Comparison of ENCODE assay signal across 8 mouse cellular contexts in genomic region chr9:120492010-120492399, GRCm38 (mm10). TPM values are rescaled to one million over a fixed set of nuclear protein-coding genes. Genes with fewer than 3 reads are reported as not detected.
DNase-seq lines count a peak whose midpoint lies in the region; ATAC-seq and TF ChIP-seq lines count a peak whose summit lies in the region.

Gene Eif1b, plus strand, starts transcription at chr9:120492232.

- no peaks in the 10 kb centered on the region for H3K9me3 ChIP-seq in lung, embryonic 14.5 days (ENCODE audit: low read depth, low read length)
- no peaks in the 10 kb centered on the region for H3K9me3 ChIP-seq in lung, postnatal 0 days (ENCODE audit: low read length)

- peak within 1 kb of the TSS; percentile 100 for H3K4me3 ChIP-seq in lung, embryonic 14.5 days (ENCODE audit: low read depth, low read length)
- H3K4me3 ChIP-seq in lung, postnatal 0 days (ENCODE audit: low read depth, low read length) = peak within 1 kb of the TSS; percentile 97

- peak; percentile 51 for ATAC-seq in lung, embryonic 14.5 days (ENCODE audit: insufficient read depth)
- ATAC-seq in inflammation-experienced regulatory T-cells, adult 6 months = peak; percentile 51
- ATAC-seq in lung, postnatal 0 days = peak; percentile 52

- peak within 1 kb of the TSS; percentile 94 for H3K27ac ChIP-seq in lung, embryonic 14.5 days (ENCODE audit: low read depth)
- peak within 1 kb of the TSS; percentile 91 for H3K27ac ChIP-seq in lung, postnatal 0 days (ENCODE audit: low read length)

- 2% methylated on average over 19 of the region's 19 CpGs for WGBS in lung, embryonic 14.5 days
- under 1% methylated on average over 19 of the region's 19 CpGs for WGBS in lung, postnatal 0 days

- intact Hi-C loops in gastrocnemius, postnatal 14 days (cut with DNase I; ENCODE audit: low total_unique reads) = no loop called here

- peak within 1 kb of the TSS; percentile 100 for H3K9ac ChIP-seq in lung, embryonic 14.5 days
- peak within 1 kb of the TSS; percentile 96 for H3K9ac ChIP-seq in lung, postnatal 0 days (replicated peaks; ENCODE audit: low read depth)

- TF ChIP-seq EP300 in lung, postnatal 0 days (IDR thresholded peaks at IDR 0.05) = no peak

- H3K27me3 ChIP-seq in lung, embryonic 14.5 days (ENCODE audit: insufficient read depth, low read length) = no peaks in the 10 kb centered on the region
- H3K27me3 ChIP-seq in lung, postnatal 0 days (replicated peaks; ENCODE audit: insufficient read depth, low read length) = no peaks in the 10 kb centered on the region

- peaks cover 27% of the 10 kb centered on the region for H3K36me3 ChIP-seq in lung, embryonic 14.5 days (ENCODE audit: insufficient read depth)
- peaks cover 19% of the 10 kb centered on the region; the same call in 1 of the 2 replicates for H3K36me3 ChIP-seq in lung, postnatal 0 days (ENCODE audit: insufficient read depth, low read length)

- TF ChIP-seq CTCF in lung, embryonic 14.5 days (IDR thresholded peaks at IDR 0.05; ENCODE audit: low read depth) = no peak
- TF ChIP-seq CTCF in lung, postnatal 0 days (IDR thresholded peaks at IDR 0.05) = no peak

- DNase-seq in lung, embryonic 14.5 days = peak; percentile 31
- no peak for DNase-seq in lung, postnatal 14 days
- peak in 1 of 2 experiments; percentile 1 for DNase-seq in adrenal gland, postnatal 36 days
- no peak for DNase-seq in gastrocnemius, postnatal 14 days
- DNase-seq in lung, postnatal 0 days (ENCODE audit: low spot score) = peak; percentile 23
- DNase-seq in urinary bladder, postnatal 25 days (ENCODE audit: low spot score) = peak; percentile 15
- no peak for DNase-seq in cerebellum, adult 8-10 months

- H3K4me2 ChIP-seq in lung, embryonic 14.5 days = peak within 1 kb of the TSS; percentile 77
- H3K4me2 ChIP-seq in lung, postnatal 0 days (replicated peaks; ENCODE audit: low read depth, low read length) = peak within 1 kb of the TSS; percentile 91

- peaks cover 5% of the 10 kb centered on the region; the same call in 1 of the 2 replicates for H3K4me1 ChIP-seq in lung, embryonic 14.5 days (ENCODE audit: insufficient read depth)
- H3K4me1 ChIP-seq in lung, postnatal 0 days (ENCODE audit: insufficient read depth, low read depth, low read length) = 0 out of 2 replicates have a peak, but pooled peaks cover 5% of the 10 kb centered on the region

RNA-seq across cellular contexts. Expression of gene Eif1b, which starts in this region (rescaled TPM):
- polyA plus RNA-seq in lung, embryonic 14.5 days (2014; fragmentation: Nextera tagmentation; extraction: Ambion mirVana) = 195 and 196 TPM in 2 replicates
- total RNA-seq in adrenal gland, postnatal 36 days (2021) = 10 to 100 TPM; 64.2 to 67.7 TPM
- 10 to 100 TPM; 35.2 to 37.2 TPM for total RNA-seq in gastrocnemius, postnatal 14 days (2021)
- polyA plus RNA-seq in inflammation-experienced regulatory T-cells, adult 6 months (2017; shearing (Covaris generic)) = 10 to 100 TPM; 77.0 to 81.7 (median 77.7) TPM
- 112 and 114 TPM in 2 replicates for polyA plus RNA-seq in lung, postnatal 0 days (2015; fragmentation: Nextera tagmentation; extraction: Ambion mirVana)

Comparison
In these comparisons a context has a peak if more than half of its experiments do, and no peak if none do; other contexts are left out.
1. DNase-seq: peak in lung, embryonic 14.5 days (single experiment), lung, postnatal 0 days (single experiment) and urinary bladder, postnatal 25 days (single experiment); none in lung, postnatal 14 days (single experiment), gastrocnemius, postnatal 14 days (single experiment) and cerebellum, adult 8-10 months (single experiment).
2. Peak in every context shown above with its lines, with median percentiles within 50 percentile points of each other: ATAC-seq.